ENCODE assay signal across 29 mouse cellular contexts in the genomic region with DNA sequence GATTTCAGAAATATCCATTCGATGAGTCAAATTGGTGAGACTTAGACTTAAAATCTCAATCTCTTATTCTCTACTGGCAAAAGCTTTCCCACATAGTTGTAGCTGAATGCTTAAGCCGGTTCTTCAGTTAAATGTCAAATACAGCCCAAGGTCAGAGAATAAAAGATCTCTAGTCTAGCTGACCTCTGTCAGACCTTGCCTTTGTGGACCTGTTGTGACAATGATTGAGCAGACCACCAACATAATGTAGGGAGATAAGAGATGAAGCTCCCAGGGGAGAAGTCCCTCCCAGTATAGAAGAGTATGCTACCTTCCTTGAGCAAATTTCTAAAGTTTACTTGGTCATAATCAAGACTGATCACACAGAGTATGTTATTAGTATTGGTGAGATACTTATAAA.
"Had no signal": no experiment of that assay in that cellular context is flagged by ENCODE, and none has a peak within 500 bp of the region (broad histone marks: within the 10 kb centered on the region; RNA-seq: fewer than 3 reads in every experiment).

No protein-coding gene starts in this region.

- H3K4me3 ChIP-seq: limb, embryonic 10.5 days; limb, embryonic 12.5 days; limb, embryonic 13.5 days; limb, embryonic 15.5 days; liver, embryonic 12.5 days; liver, embryonic 13.5 days; liver, embryonic 15.5 days; lung, embryonic 15.5 days; megakaryocyte, embryonic 14.5 days; midbrain, embryonic 10.5 days; midbrain, embryonic 12.5 days; midbrain, embryonic 13.5 days; midbrain, embryonic 15.5 days; myocyte had no signal

- H3K27ac ChIP-seq: limb, embryonic 10.5 days; limb, embryonic 12.5 days; limb, embryonic 13.5 days; limb, embryonic 15.5 days; liver, embryonic 12.5 days; liver, embryonic 13.5 days; liver, embryonic 14.5 days; liver, embryonic 15.5 days; lung, embryonic 15.5 days; macrophage; midbrain, embryonic 10.5 days; midbrain, embryonic 12.5 days; midbrain, embryonic 13.5 days; midbrain, embryonic 15.5 days had no signal

- DNase-seq: left cerebral cortex, postnatal 4 days; liver; liver, embryonic 13.5 days; liver, postnatal 0 days; lung, adult 18-20 months; lung, adult 2 months; lung, embryonic 14.5 days; lung, postnatal 10 days; lung, postnatal 14 days; lung, postnatal 36 days; lung, postnatal 4 days; midbrain, embryonic 14.5 days had no signal

- H3K4me1 ChIP-seq: limb, embryonic 10.5 days; limb, embryonic 12.5 days; limb, embryonic 13.5 days; limb, embryonic 15.5 days; liver, embryonic 12.5 days; liver, embryonic 13.5 days; liver, embryonic 15.5 days; lung, embryonic 15.5 days; megakaryocyte, embryonic 14.5 days; midbrain, embryonic 12.5 days; midbrain, embryonic 13.5 days; midbrain, embryonic 15.5 days had no signal

- H3K36me3 ChIP-seq: limb, embryonic 10.5 days; limb, embryonic 12.5 days; limb, embryonic 13.5 days; limb, embryonic 15.5 days; liver, embryonic 12.5 days; liver, embryonic 13.5 days; liver, embryonic 15.5 days; lung, embryonic 15.5 days; midbrain, embryonic 10.5 days; midbrain, embryonic 12.5 days; midbrain, embryonic 13.5 days; midbrain, embryonic 15.5 days had no signal

- H3K9me3 ChIP-seq: limb, embryonic 10.5 days; limb, embryonic 12.5 days; limb, embryonic 13.5 days; limb, embryonic 15.5 days; liver, embryonic 12.5 days; liver, embryonic 13.5 days; liver, embryonic 15.5 days; lung, embryonic 15.5 days; megakaryocyte, embryonic 14.5 days; midbrain, embryonic 10.5 days; midbrain, embryonic 12.5 days; midbrain, embryonic 13.5 days; midbrain, embryonic 15.5 days had no signal

- ATAC-seq: liver, embryonic 12.5 days; liver, postnatal 0 days; lung, postnatal 0 days; midbrain, embryonic 13.5 days; midbrain, embryonic 15.5 days; midbrain, embryonic 16.5 days had no signal

- H3K9ac ChIP-seq: limb, embryonic 12.5 days; limb, embryonic 13.5 days; limb, embryonic 15.5 days; liver, embryonic 12.5 days; liver, embryonic 13.5 days; liver, embryonic 14.5 days; liver, embryonic 15.5 days; liver, postnatal 0 days; lung, embryonic 14.5 days; lung, embryonic 15.5 days; midbrain, embryonic 12.5 days; midbrain, embryonic 13.5 days; midbrain, embryonic 15.5 days had no signal
